Mouse (Mus musculus): ENCODE measurements around the gene Ptgfrn. TPM values are rescaled to one million over a fixed set of nuclear protein-coding genes. Genes with fewer than 3 reads are reported as not detected.
A peak's percentile ranks its signal among the peaks of the same experiment; 100 is the strongest.

The Ptgfrn gene
- total RNA-seq, 2 experiments from 2014 or later, result 6.9 to 13.8 TPM

- Histone ChIP-seq H3K27ac (no peak overlapping the region), H3K4me3 (no peak overlapping the region)
- intact Hi-C loops (cut with DNase I), result no loop called here
- no peak for TF ChIP-seq CTCF (IDR thresholded peaks at IDR 0.05)
- DNase-seq, result no peak
Measured at GRCm38 (mm10) chr3:101095761-101096449, 14.2 kb downstream of the Ptgfrn start.

GRCm38 (mm10) chr3:101092202-101092601, 17.9 kb downstream of the Ptgfrn start:
- Histone ChIP-seq H3K4me3 (no peak overlapping the region), H3K27ac (no peak overlapping the region)
- peak; percentile 3 for DNase-seq
- intact Hi-C loops (cut with DNase I), result no loop called here
- no peak for TF ChIP-seq CTCF (IDR thresholded peaks at IDR 0.05)

- DNase-seq, result peak; percentile 15
- H3K27ac ChIP-seq, result no peak overlapping the region
- H3K4me3 ChIP-seq, result no peak overlapping the region
- TF ChIP-seq CTCF (IDR thresholded peaks at IDR 0.05), result no peak
- intact Hi-C loops (cut with DNase I), result no loop called here
Measured at GRCm38 (mm10) chr3:101086584-101087445, 23.3 kb downstream of the Ptgfrn start.

GRCm38 (mm10) chr3:101080925-101081324, 29.2 kb downstream of the Ptgfrn start:
- no peak overlapping the region for H3K4me3 ChIP-seq
- TF ChIP-seq CTCF (IDR thresholded peaks at IDR 0.05), result no peak
- H3K27ac ChIP-seq, result no peak overlapping the region
- no peak for DNase-seq
- intact Hi-C loops (cut with DNase I), result no loop called here

GRCm38 (mm10) chr3:101078344-101078743, 31.7 kb downstream of the Ptgfrn start:
- intact Hi-C loops (cut with DNase I), result no loop called here

GRCm38 (mm10) chr3:101077710-101078100, 32.4 kb downstream of the Ptgfrn start:
- intact Hi-C loops (cut with DNase I), result no loop called here
- no peak overlapping the region for H3K4me3 ChIP-seq
- no peak for DNase-seq
- TF ChIP-seq CTCF (IDR thresholded peaks at IDR 0.05), result no peak
- H3K27ac ChIP-seq, result no peak overlapping the region

More at GRCm38 (mm10) chr3:101078344-101078743, 31.7 kb downstream of the Ptgfrn start:
- no peak for TF ChIP-seq CTCF (IDR thresholded peaks at IDR 0.05)
- peak; percentile 63 for DNase-seq
- no peak overlapping the region for H3K27ac ChIP-seq
- H3K4me3 ChIP-seq, result no peak overlapping the region

GRCm38 (mm10) chr3:101076966-101077709, 32.9 kb downstream of the Ptgfrn start:
- DNase-seq, result no peak
- intact Hi-C loops (cut with DNase I), result no loop called here
- H3K4me3 ChIP-seq, result no peak overlapping the region
- H3K27ac ChIP-seq, result no peak overlapping the region
- TF ChIP-seq CTCF (IDR thresholded peaks at IDR 0.05), result no peak

- H3K4me3 ChIP-seq, result no peak overlapping the region
- H3K27ac ChIP-seq, result peak overlapping the region; percentile 20; the same call in 1 of the 2 replicates
- TF ChIP-seq CTCF (IDR thresholded peaks at IDR 0.05), result no peak
- peak; percentile 29 for DNase-seq
- intact Hi-C loops (cut with DNase I), result no loop called here
Measured at GRCm38 (mm10) chr3:101075866-101076265, 34.2 kb downstream of the Ptgfrn start.

- Histone ChIP-seq H3K27ac (no peak overlapping the region), H3K4me3 (no peak overlapping the region)
- intact Hi-C loops (cut with DNase I), result no loop called here
- DNase-seq, result no peak
- TF ChIP-seq CTCF (IDR thresholded peaks at IDR 0.05), result no peak
Measured at GRCm38 (mm10) chr3:101073384-101073783, 36.7 kb downstream of the Ptgfrn start.

- DNase-seq, result no peak
- intact Hi-C loops (cut with DNase I), result no loop called here
- no peak overlapping the region for H3K4me3 ChIP-seq
- TF ChIP-seq CTCF (IDR thresholded peaks at IDR 0.05), result no peak
- H3K27ac ChIP-seq, result no peak overlapping the region
Measured at GRCm38 (mm10) chr3:101072506-101073215, 37.4 kb downstream of the Ptgfrn start.

- H3K4me3 ChIP-seq, result no peak overlapping the region
- intact Hi-C loops (cut with DNase I), result no loop called here
- no peak for DNase-seq
- H3K27ac ChIP-seq, result peak overlapping the region; percentile 70
- TF ChIP-seq CTCF (IDR thresholded peaks at IDR 0.05), result no peak
Measured at GRCm38 (mm10) chr3:101071576-101071975, 38.5 kb downstream of the Ptgfrn start.

GRCm38 (mm10) chr3:101070796-101071235, 39.3 kb downstream of the Ptgfrn start:
- DNase-seq, result peak; percentile 58
- intact Hi-C loops (cut with DNase I), result no loop called here
- TF ChIP-seq CTCF (IDR thresholded peaks at IDR 0.05), result no peak
- Histone ChIP-seq H3K27ac (peak overlapping the region; percentile 70), H3K4me3 (no peak overlapping the region)

All from gastrocnemius, adult 2 months (tissue).